Mouse (Mus musculus) frontal cortex, postnatal 14 days (tissue): Measurements from ENCODE around the gene 4930447F04Rik.

Experiments
- DNase-seq, 2 experiments: peaks; one replicate each; pipeline ENCODE4 v3.0.0; 2022; ENCODE audit warnings: low spot score in 2 of 2

Gene 4930447F04Rik

DNA sequence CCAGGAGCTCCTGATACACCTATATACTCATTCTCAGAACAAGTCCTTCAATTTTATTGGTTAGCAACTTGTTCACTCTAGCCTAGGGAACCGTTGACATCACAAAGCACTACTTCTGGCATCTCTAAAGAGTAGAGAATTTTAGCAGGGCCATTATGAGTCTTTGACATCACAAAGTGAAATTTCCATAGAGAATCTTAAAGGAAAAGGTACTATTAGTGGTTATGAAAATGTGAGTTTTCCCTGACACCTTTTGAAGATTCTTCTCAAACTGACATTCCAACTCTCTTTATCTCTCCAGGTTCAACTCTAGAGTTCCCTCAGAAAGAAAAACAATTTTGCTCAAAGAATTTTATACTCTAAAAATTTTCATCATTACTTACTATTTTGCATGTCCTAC lies at the start of gene 4930447F04Rik:
4930447F04Rik (minus strand) TSS at position 101 of the 400 bp plus-strand sequence.
- DNase-seq: no peak
